Mouse (Mus musculus) retina, postnatal 7 days (tissue): ENCODE results near the gene Commd3.

Experiments
- DNase-seq: peaks from one replicate; pipeline ENCODE4 v3.0.0-alpha.2; 2012; ENCODE audit warnings: low read depth, low spot score

Commd3 gene

GRCm38 (mm10) chr2:18686826-18687519, 14.8 kb downstream of the Commd3 start:
- no peak for DNase-seq

GRCm38 (mm10) chr2:18687671-18688170, 15.5 kb downstream of the Commd3 start:
- no peak for DNase-seq

- DNase-seq, result no peak
These were observed 16.1 kb downstream of the Commd3 start for GRCm38 (mm10) chr2:18688286-18688685.

GRCm38 (mm10) chr2:18688708-18689063, 16.5 kb downstream of the Commd3 start:
- DNase-seq, result no peak

- no peak for DNase-seq
These were observed 17.1 kb downstream of the Commd3 start for GRCm38 (mm10) chr2:18689064-18689921.

- no peak for DNase-seq
These were observed 18.0 kb downstream of the Commd3 start for GRCm38 (mm10) chr2:18690055-18690691.

- no peak for DNase-seq
These were observed 18.6 kb downstream of the Commd3 start for GRCm38 (mm10) chr2:18690756-18691155.

- DNase-seq, result no peak
These were observed 19.8 kb downstream of the Commd3 start for GRCm38 (mm10) chr2:18692031-18692430.

GRCm38 (mm10) chr2:18692548-18692947, 20.4 kb downstream of the Commd3 start:
- DNase-seq, result no peak

- no peak for DNase-seq
These were observed 21.3 kb downstream of the Commd3 start for GRCm38 (mm10) chr2:18693491-18693870.

GRCm38 (mm10) chr2:18693871-18694610, 21.9 kb downstream of the Commd3 start, which contains the start of gene Spag6:
TSS of gene Spag6 (plus strand) at chr2:18694032.
- no peak for DNase-seq

- DNase-seq, result no peak
These were observed 22.4 kb downstream of the Commd3 start for GRCm38 (mm10) chr2:18694611-18694950.

- DNase-seq, result no peak
These were observed 23.0 kb downstream of the Commd3 start for GRCm38 (mm10) chr2:18695163-18695562.

GRCm38 (mm10) chr2:18695629-18696150, 23.5 kb downstream of the Commd3 start:
- DNase-seq, result no peak

GRCm38 (mm10) chr2:18697591-18698244, 25.5 kb downstream of the Commd3 start:
- no peak for DNase-seq

GRCm38 (mm10) chr2:18698663-18699385, 26.6 kb downstream of the Commd3 start:
- no peak for DNase-seq

GRCm38 (mm10) chr2:18699401-18699990, 27.3 kb downstream of the Commd3 start:
- DNase-seq, result no peak

GRCm38 (mm10) chr2:18710356-18710755, 38.2 kb downstream of the Commd3 start:
- DNase-seq, result no peak

- no peak for DNase-seq
These were observed 40.9 kb downstream of the Commd3 start for GRCm38 (mm10) chr2:18713071-18713470.

- DNase-seq, result no peak
These were observed 42.2 kb downstream of the Commd3 start for GRCm38 (mm10) chr2:18714337-18714736.
